Mouse (Mus musculus) heart, adult 2 months (tissue): ENCODE results near the gene Ar.

Experiments
- CTCF ChIP-seq: fragments of 200-600 bp; IDR thresholded peaks from 2 replicates; pipeline ENCODE4 v1.8.1; 2022; ENCODE audit warnings: antibody characterized with exemption, mild to moderate bottlenecking, moderate library complexity
- POLR2A ChIP-seq: fragments of 200-500 bp; IDR thresholded peaks from 2 replicates; pipeline ENCODE4 v1.6.1; 2011; ENCODE audit warnings: mild to moderate bottlenecking, low read depth, low read length, control low read depth; ENCODE audit not compliant: insufficient read depth

DNA sequence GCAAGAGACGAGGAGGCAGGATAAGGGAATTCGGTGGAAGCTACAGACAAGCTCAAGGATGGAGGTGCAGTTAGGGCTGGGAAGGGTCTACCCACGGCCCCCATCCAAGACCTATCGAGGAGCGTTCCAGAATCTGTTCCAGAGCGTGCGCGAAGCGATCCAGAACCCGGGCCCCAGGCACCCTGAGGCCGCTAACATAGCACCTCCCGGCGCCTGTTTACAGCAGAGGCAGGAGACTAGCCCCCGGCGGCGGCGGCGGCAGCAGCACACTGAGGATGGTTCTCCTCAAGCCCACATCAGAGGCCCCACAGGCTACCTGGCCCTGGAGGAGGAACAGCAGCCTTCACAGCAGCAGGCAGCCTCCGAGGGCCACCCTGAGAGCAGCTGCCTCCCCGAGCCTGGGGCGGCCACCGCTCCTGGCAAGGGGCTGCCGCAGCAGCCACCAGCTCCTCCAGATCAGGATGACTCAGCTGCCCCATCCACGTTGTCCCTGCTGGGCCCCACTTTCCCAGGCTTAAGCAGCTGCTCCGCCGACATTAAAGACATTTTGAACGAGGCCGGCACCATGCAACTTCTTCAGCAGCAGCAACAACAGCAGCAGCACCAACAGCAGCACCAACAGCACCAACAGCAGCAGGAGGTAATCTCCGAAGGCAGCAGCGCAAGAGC is 1.3 kb downstream of the Ar start:
- no peak for TF ChIP-seq POLR2A
- TF ChIP-seq CTCF, result no peak
